Mouse (Mus musculus): ENCODE measurements around the gene Ms4a4b.

- TF ChIP-seq POLR2A (IDR thresholded peaks at IDR 0.05; ENCODE audit: insufficient read depth, low read depth, low read length) (no peak), CTCF (IDR thresholded peaks at IDR 0.05) (no peak), EP300 (IDR thresholded peaks at IDR 0.05; ENCODE audit: insufficient read depth, low read depth, low read length) (no peak)
Observed at GRCm38 (mm10) chr19:11504857-11505256, 61.5 kb downstream of the Ms4a4b start.
